Mouse (Mus musculus): ENCODE results near the gene Naaa.

The Naaa gene

DNA sequence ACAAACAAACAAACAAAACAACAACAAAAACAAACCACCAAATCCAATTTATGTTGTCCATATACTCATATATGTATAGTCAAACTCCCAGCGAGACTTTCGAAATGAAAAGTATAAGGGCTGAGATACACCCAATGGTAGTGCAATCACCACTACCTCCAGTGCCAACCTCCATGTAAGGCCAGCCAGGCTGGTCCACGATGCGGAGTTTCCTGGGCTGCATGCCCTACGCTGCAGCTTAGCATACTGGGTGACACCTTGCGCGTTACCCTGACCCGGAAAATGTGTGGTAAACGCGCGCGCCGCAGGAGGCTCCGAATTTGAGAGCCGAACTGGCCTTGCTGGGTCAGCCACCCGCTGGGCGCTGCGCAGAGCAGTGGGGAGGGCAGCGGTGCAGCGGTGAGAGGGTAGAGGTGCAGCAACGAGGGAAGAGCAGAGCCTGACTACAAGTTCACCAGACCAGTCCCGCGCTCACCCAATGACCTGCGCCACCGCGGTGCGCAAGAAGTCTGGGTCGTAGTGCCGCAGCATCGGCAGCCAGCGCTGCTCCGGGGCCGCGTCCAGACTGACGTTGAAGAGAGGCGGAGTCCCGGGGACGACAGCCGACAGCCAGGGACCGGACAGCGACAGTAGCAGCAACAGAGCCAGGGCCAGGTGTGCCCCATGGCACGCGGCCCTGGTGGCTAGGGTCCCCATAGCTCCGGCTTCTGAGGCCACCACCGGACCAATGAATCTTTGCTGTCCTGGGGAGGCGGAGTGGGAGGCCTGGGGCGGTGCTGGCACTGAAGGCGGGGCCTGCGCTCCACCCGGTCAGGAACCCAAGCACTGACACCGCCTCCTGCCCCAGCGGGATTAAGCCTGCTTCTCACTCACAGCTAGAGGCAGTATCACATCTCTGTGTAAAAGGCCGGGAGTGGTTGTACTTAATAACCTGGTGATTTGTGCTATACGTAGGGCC lies at the start of gene Naaa:
Gene Naaa, minus strand, starts transcription at position 734 of the 958 bp plus-strand sequence.
- peak; percentile 79 for DNase-seq

DNA sequence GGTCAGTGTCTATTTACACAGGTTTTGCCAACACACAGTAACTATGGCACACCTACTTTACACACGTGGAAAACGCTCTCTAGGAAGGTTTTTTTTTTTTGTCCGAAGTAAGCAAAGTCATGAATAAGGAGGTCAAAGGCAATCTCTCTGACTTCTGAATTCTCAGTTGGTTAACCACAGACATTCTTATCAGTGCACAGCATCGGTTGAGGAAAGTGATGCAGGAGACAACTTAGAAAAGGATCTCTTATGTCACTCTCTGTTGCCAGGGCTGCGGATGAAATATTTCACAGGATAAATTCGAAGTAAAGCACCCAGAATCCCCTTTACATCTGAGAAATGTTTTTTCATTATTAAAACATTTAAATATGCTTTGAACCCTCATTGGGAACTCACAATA lies 49.4 kb upstream of the Naaa start:
- DNase-seq = no peak

DNA sequence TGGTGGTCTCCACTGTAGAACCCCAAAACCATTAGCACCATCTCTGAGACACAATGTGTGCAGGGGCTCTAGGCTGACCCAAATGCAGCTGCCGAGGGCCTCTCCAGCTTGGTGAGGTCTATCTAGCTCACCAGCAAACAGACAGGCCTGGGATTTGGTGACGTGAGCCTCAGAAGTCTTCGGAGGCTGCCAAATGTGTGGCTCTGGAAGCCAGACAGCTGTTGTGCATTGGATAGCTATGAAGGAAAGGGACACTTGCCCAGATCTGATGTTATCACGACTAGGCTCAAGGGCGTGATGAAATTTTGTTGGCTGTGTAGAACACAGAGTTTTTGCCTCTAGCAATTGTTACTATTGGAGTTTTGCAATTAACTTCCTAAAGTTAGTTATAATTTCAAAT lies 45.3 kb upstream of the Naaa start:
- no peak for DNase-seq

DNA sequence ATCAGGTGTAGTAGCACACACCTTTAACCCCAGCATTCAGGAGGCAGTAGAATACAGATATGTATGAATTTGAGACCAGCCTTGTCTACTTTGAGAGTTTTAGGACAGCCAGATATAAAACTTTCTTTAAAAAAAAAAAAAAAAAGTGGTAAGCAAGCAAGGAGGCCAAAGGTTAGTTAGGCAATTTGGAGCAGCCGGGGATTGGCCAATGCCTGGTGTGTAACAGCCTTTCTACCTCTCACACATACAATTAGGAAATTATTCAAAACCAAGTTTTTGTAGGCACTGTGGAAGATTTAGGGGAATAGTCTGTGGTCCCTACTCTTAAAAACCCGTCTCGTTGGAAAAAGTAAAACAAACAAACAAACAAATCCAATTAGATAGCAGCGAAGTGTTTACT lies 44.6 kb upstream of the Naaa start:
- DNase-seq = no peak

- DNase-seq = no peak
Observed at GRCm38 (mm10) chr5:92321631-92322400, 43.8 kb upstream of the Naaa start.

GRCm38 (mm10) chr5:92318596-92318995 lies 40.6 kb upstream of the Naaa start:
- DNase-seq = no peak

GRCm38 (mm10) chr5:92318119-92318518 lies 40.1 kb upstream of the Naaa start:
- DNase-seq = no peak

DNA sequence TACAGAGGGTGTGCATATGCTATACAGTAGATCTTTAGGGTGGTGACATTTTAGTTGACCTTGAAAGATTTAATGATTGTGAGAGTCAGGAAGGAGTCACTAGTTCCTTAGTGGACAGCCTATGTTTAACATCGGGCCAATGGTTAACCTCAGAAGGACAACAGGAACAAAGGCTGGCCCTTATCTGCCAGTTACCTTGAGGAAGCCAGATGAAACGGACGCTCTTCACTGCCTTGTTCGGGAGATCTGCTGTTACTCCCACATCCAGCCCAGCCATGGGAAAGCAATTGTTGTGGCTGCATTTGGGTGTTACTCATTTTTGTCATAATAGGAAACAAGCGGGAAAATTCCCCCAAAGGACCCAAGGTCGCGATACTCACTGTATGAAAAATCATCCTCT lies 35.8 kb upstream of the Naaa start:
- no peak for DNase-seq

DNA sequence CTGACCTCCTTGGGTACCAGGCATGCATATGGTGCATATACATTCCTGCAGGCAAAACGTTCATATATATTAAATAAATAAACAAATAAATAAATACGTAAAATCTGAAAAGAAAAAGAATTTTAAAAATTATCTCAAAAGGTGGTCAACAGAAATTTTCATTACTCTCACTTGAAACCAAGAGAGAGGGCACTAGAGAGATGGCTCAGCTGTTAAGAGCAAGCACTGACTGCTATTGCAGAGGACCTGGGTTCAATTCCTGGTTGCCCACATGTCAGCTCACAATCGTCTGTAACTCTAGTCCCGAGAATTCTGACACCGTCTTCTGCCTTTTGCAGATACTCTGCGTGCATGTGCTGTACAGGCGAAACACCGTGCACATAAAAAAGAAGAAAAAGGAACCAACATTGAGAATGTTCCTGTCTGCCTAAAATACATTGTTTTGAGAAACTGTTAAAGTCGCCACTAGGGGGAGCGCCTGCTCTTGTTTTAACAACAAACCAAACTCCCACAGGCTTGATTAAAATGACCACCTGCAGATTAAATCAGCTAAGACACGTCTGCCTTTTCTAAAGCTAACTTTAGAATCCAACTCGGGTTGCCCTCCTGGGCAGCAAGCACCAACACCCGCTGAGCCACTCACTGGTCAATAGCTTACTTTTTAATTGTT lies 34.2 kb upstream of the Naaa start:
- peak; percentile 92 for DNase-seq

GRCm38 (mm10) chr5:92309681-92310511 lies 31.9 kb upstream of the Naaa start, which contains the start of gene Sdad1:
Sdad1 (minus strand) TSS chr5:92310479.
- peak; percentile 91 for DNase-seq

- no peak for DNase-seq
Observed at GRCm38 (mm10) chr5:92304291-92304690, 26.3 kb upstream of the Naaa start.

DNA sequence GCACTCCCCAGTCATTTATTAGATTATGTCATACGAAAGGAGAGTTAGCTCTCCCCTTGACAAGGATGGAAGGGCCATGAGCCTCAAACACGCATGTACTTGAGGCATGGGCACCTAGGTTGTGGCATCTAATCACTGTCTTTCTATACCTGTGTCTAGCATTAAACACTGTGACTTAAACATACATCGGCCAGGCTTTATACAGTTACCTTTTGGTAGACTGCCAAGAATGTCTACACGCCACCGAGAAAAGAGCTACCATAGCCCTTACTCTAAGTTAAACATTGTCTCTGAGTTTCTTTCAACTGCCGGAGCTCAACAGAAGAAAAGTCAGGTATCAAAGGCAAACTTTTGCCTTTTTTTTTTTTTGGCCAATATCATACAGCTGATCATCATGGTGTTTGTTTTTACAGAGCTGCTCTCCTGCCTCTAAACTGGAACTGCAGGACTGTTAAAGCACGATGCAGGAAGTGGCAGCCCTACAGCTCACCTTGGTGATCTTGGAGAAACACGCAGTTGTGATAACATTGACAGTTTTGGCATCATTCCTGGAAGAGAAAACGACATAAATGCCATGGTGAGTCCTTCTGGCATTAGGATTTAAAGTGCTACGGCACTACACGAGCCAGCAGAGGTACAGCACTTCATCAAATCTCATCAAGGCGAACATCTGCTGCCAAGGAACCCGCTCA lies 24.3 kb upstream of the Naaa start:
- DNase-seq = no peak

- DNase-seq = no peak
Observed at GRCm38 (mm10) chr5:92294525-92294924, 16.6 kb upstream of the Naaa start.

DNA sequence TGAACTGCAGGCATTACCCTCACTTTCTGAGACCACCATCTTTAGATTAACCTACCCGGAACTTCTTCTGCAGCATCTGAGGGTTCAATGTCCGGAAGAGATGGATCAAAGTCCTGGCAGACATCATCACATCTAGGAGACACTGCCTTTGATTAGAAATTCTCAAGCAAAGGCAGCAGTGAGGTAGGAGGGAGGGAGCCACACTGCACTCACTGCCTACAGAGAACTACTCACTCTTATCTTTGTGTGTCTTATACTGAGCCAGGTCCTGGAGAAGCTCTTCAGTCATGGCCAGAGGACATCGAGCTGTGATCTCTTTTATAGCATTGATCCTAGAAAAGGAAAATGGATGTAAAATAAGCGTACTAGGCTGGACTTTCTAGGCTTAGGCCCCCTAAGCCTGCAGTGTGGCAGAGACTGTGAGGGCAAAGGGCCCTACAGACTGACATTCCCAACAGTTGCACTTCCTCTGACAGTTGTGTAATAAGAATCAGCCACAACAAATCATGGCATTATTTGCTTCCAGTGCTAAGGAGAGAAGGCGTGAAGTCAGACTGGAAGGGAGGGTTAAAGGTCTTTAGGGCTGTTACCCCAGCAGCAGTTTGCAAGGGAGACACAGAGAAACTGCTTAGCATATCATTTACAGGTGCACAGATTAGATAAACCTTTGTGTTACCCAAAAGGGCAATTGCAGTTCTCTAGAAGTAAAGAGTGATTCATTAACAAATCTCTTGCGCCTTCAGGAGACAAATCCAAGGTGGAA lies 13.9 kb upstream of the Naaa start:
- no peak for DNase-seq

DNA sequence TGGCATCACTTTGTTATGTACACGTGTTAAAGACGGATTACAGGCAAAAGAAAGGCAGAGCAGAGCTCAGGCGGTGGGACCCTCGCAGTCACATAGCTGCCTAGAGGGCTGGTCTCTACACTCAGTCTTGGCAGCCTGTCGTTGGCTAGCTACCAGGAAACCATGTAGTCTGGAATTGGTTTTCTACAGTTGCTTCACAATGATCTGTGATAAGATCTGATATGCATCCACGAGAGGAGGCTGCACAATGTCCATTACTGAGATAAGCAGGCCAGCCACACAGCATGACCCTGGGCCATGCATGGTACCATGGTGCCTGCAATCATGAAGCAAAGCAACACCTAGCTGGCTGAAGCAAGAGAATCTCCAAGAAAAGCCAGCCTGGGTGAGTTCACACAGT lies 9.9 kb upstream of the Naaa start:
- no peak for DNase-seq

GRCm38 (mm10) chr5:92283107-92283506 lies 5.1 kb upstream of the Naaa start:
- DNase-seq = no peak

GRCm38 (mm10) chr5:92282571-92282970 lies 4.6 kb upstream of the Naaa start:
- no peak for DNase-seq

DNA sequence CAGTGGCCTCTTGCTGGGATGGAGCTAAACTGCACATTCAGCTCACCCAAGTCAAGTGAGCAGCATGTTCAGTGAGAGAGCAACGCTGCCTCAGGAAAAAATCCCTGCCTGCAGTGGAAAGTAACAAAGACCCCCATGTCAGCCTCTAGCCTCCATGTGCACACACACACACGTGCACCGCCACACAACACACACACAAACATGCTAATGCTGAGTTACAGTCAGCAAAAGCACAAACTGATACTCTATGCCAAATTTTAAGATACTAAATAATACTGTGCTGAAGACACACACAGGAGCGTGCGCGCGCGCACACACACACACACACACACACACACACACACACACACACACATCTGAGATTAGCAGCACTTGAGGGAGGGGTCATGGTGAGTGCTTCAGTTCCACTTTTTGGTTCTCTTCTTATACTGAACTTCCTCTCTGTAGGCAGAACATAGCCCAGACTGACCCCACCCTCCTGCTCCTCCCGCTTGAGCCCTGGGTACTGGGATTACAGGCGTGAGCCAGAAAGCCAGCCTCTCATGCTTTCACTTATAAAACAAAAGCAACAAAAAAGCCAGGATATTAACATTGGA lies 1.1 kb upstream of the Naaa start:
- DNase-seq = no peak

DNA sequence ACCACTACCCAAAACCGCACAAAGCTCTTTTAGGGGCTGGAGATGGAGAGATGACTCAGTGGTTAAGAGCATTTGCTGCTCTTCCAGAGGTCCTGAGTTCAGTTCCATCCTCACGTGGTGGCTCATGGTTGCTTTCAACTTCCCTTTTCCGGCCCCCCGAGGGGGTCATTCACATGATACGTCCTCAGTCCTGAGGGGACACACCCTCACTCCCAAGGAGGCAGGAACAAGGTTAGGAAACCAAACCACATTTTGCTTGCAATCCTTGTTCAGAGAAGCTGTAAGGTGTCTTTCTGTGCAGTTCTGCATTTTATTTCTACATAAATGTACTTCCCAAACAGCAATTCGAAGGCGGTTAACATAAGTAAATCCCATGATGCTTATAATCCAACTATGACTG lies 7.5 kb downstream of the Naaa start:
- DNase-seq = no peak

DNA sequence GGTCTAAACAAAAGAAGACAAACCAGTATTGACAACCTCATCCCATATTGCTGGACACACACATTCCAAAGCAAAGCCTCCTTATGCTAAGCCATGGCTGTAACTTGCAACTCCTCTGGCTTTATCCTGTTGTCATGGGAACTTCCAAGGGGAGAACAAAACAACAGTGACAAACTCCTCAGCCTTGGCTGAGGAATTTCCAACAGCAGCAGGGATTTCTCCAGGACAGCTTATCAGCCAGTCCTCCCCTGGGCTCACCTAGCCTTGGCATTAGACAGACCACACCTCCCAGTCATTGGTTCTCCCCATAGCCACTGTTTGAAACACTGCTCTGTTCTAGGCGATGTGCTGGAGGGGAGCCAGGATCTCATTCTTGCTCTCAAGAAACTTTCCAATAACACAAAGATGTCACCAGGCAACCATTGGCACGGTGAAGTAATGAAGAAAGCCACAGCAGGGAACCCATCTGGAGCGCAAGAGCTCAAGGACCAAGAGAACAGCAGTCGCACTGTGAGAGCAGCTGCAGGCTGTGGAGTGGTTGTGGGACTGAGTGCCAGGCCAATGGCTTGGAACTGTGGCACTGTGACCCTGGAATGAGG lies 14.1 kb downstream of the Naaa start:
- DNase-seq = no peak

Measured in thymus, postnatal 4 days (tissue).